Mouse (Mus musculus) ES-Bruce4 (cell line): Measurements from ENCODE around the gene Wrnip1. TPM values are rescaled to one million over a fixed set of nuclear protein-coding genes. Genes with fewer than 3 reads are reported as not detected.

Experiments
- H3K27ac ChIP-seq: 2 replicates; pipeline ENCODE4 v1.5.1; 2012; ENCODE audit warnings: low read length, inconsistent platforms; ENCODE audit not compliant: insufficient read depth
- H3K27me3 ChIP-seq: 2 replicates; pipeline ENCODE4 v1.6.1; 2012; ENCODE audit warnings: mild to moderate bottlenecking, low read length, inconsistent platforms; ENCODE audit not compliant: control insufficient read depth, poor library complexity, insufficient read depth, severe bottlenecking
- H3K36me3 ChIP-seq: 2 replicates; pipeline ENCODE4 v1.6.1; 2012; ENCODE audit warnings: inconsistent platforms, mild to moderate bottlenecking, low read length, moderate library complexity; ENCODE audit not compliant: control insufficient read depth, poor library complexity, insufficient read depth, severe bottlenecking
- H3K4me1 ChIP-seq: one replicate; pipeline ENCODE4 v1.8.1; 2011; ENCODE audit warnings: low read length; ENCODE audit not compliant: control insufficient read depth, insufficient read depth
- H3K4me3 ChIP-seq: 2 replicates; pipeline ENCODE4 v1.5.1; 2011; ENCODE audit warnings: low read depth, mild to moderate bottlenecking, low read length
- H3K9ac ChIP-seq: 2 replicates; pipeline ENCODE4 v1.6.1; 2012; ENCODE audit warnings: low read depth, mild to moderate bottlenecking, inconsistent platforms; ENCODE audit not compliant: poor library complexity, severe bottlenecking
- H3K9me3 ChIP-seq: replicated peaks from 2 replicates; pipeline ENCODE4 v1.6.1; 2012; ENCODE audit warnings: mild to moderate bottlenecking, low read length, inconsistent platforms; ENCODE audit not compliant: control insufficient read depth, poor library complexity, insufficient read depth, severe bottlenecking
- CTCF ChIP-seq: IDR thresholded peaks from one replicate; pipeline ENCODE4 v1.8.1; 2011; ENCODE audit warnings: low read depth, low read length
- EP300 ChIP-seq: IDR thresholded peaks from 2 replicates; pipeline ENCODE4 v1.6.1; 2011; ENCODE audit warnings: low read depth, low read length; ENCODE audit not compliant: insufficient read depth
- POLR2A ChIP-seq: IDR thresholded peaks from one replicate; pipeline ENCODE4 v1.8.1; 2011; ENCODE audit warnings: low read length; ENCODE audit not compliant: insufficient read depth
- polyA plus RNA-seq: library from polyadenylated mRNA; stranded (reverse); fragments of >200 nt; gene quantifications from 2 replicates; pipeline ENCODE4 v1.2.4, GENCODE M21; 2011; ENCODE audit warnings: low read depth; ENCODE audit not compliant: missing spikeins, insufficient read depth, insufficient read length

Wrnip1 gene
- polyA plus RNA-seq, 1 experiment, result 21.5 TPM

- H3K27me3 ChIP-seq, result peaks cover 1% of the 10 kb centered on the region; the same call in 1 of the 2 replicates
- TF ChIP-seq CTCF, result no peak
- TF ChIP-seq EP300, result no peak
- TF ChIP-seq POLR2A, result no peak
- H3K36me3 ChIP-seq, result peaks cover 2% of the 10 kb centered on the region; the same call in 1 of the 2 replicates
- H3K4me1 ChIP-seq, result no peaks in the 10 kb centered on the region
- H3K27ac ChIP-seq, result no peak overlapping the region
- no peaks in the 10 kb centered on the region for H3K9me3 ChIP-seq
- no peak overlapping the region for H3K4me3 ChIP-seq
- no peak overlapping the region for H3K9ac ChIP-seq
These were observed 979 bp upstream of the Wrnip1 start for GRCm38 (mm10) chr13:32800859-32801258.

- TF ChIP-seq EP300 (no peak), CTCF (no peak), POLR2A (no peak)
- Histone ChIP-seq H3K9me3 (no peaks in the 10 kb centered on the region), H3K36me3 (peaks cover 6% of the 10 kb centered on the region), H3K4me3 (peak within 1 kb of the TSS; percentile 84), H3K4me1 (no peaks in the 10 kb centered on the region), H3K27me3 (peaks cover 1% of the 10 kb centered on the region; the same call in 1 of the 2 replicates), H3K27ac (no peak within 1 kb of the TSS), H3K9ac (peak within 1 kb of the TSS; percentile 74)
These were observed 632 bp downstream of the Wrnip1 start, which contains the start of gene D930007J09Rik for GRCm38 (mm10) chr13:32802259-32803081. D930007J09Rik (minus strand) TSS chr13:32802849.

GRCm38 (mm10) chr13:32803701-32804345 is 2.0 kb downstream of the Wrnip1 start:
- Histone ChIP-seq H3K36me3 (peaks cover 9% of the 10 kb centered on the region), H3K27me3 (peaks cover 1% of the 10 kb centered on the region; the same call in 1 of the 2 replicates), H3K4me3 (no peak overlapping the region), H3K4me1 (no peaks in the 10 kb centered on the region), H3K9ac (no peak overlapping the region), H3K9me3 (no peaks in the 10 kb centered on the region), H3K27ac (no peak overlapping the region)
- TF ChIP-seq CTCF (no peak), EP300 (no peak)

GRCm38 (mm10) chr13:32806820-32807219 is 5.0 kb downstream of the Wrnip1 start:
- H3K4me3 ChIP-seq, result no peak overlapping the region
- H3K9ac ChIP-seq, result no peak overlapping the region

GRCm38 (mm10) chr13:32807624-32808023 is 5.8 kb downstream of the Wrnip1 start:
- H3K27ac ChIP-seq, result no peak overlapping the region
- H3K9me3 ChIP-seq, result no peaks in the 10 kb centered on the region
- no peak overlapping the region for H3K4me3 ChIP-seq
- H3K9ac ChIP-seq, result no peak overlapping the region
- H3K27me3 ChIP-seq, result peaks cover 1% of the 10 kb centered on the region; the same call in 1 of the 2 replicates
- H3K36me3 ChIP-seq, result peaks cover 9% of the 10 kb centered on the region
- TF ChIP-seq CTCF, result no peak
- no peak for TF ChIP-seq EP300
- TF ChIP-seq POLR2A, result no peak
- no peaks in the 10 kb centered on the region for H3K4me1 ChIP-seq

More at GRCm38 (mm10) chr13:32806820-32807219, 5.0 kb downstream of the Wrnip1 start:
- Histone ChIP-seq H3K27ac (no peak overlapping the region), H3K4me1 (no peaks in the 10 kb centered on the region), H3K27me3 (peaks cover 1% of the 10 kb centered on the region; the same call in 1 of the 2 replicates), H3K36me3 (peaks cover 9% of the 10 kb centered on the region), H3K9me3 (no peaks in the 10 kb centered on the region)
- TF ChIP-seq EP300 (no peak), POLR2A (no peak), CTCF (no peak)
